Mouse (Mus musculus) E14TG2a.4 (cell line): ENCODE measurements around the gene Hist1h3f.
"Not testable (repeated sequence)": the region's sequence is repeated elsewhere in the genome, so short reads cannot be mapped to it uniquely, and the experiment has no call there.

Experiments used
- CTCF ChIP-seq: conservative IDR thresholded peaks from 2 replicates; pipeline ENCODE4 v1.5.1; 2014; ENCODE audit warnings: low read length
- POU5F1 ChIP-seq: IDR thresholded peaks from 2 replicates; pipeline ENCODE4 v1.6.1; 2014; ENCODE audit warnings: low read length, borderline replicate concordance

DNA sequence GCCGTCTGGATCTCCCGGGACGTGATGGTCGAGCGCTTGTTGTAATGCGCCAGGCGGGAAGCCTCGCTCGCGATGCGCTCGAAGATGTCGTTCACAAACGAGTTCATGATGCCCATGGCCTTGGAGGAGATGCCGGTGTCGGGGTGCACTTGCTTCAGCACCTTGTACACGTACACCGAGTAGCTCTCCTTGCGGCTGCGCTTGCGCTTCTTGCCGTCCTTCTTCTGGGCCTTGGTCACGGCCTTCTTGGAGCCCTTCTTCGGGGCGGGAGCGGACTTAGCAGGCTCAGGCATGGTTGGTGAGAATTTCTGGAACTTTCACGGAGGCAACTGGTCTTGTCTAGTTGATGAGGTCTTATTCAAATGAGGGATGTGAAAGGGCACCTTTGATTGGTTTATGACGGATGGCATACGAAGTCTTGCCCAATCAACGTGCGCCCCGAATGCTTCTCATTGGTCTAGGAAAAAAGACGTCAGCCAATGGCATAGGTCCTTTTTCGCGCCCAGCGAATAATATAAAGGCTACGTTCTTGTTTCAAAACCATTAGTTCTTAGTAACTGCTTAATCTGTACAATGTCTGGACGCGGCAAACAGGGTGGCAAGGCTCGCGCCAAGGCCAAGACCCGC, 30.2 kb downstream of the Hist1h3f start, which contains the start of the genes Hist1h2bf and Hist1h2ad:
- TF ChIP-seq CTCF, POU5F1: not testable (repeated sequence)
